Mouse (Mus musculus) ES-E14 (cell line): ENCODE measurements at regions not wholly inside any gene's neighbourhood (a gene's known extent, or its start where the extent isn't known, plus 50 kb on each side); places are given as distances from the start of the nearest gene placed in this dataset.

Experiments
- DNase-seq: peaks from one replicate; pipeline ENCODE4 v3.0.0-alpha.2; 2013; ENCODE audit warnings: low read depth, low spot score
- H3K27ac ChIP-seq: 2 replicates; pipeline ENCODE4 v1.5.1; 2012; ENCODE audit warnings: low read depth, mild to moderate bottlenecking, low read length, moderate library complexity, mixed read lengths; ENCODE audit not compliant: poor library complexity, insufficient read depth, severe bottlenecking
- H3K36me3 ChIP-seq: 2 replicates; pipeline ENCODE4 v1.6.1; 2012; ENCODE audit warnings: mild to moderate bottlenecking, low read length, moderate library complexity, mixed read lengths; ENCODE audit not compliant: control insufficient read depth, poor library complexity, insufficient read depth, severe bottlenecking
- H3K4me1 ChIP-seq, 2 experiments: fragments of 150-350 bp in 1 of 2; sonication (generic) in 1 of 2; 2 replicates each; pipeline ENCODE4 v1.6.1; 2012; ENCODE audit warnings: low read length in 2 of 2, mild to moderate bottlenecking in 1 of 2, mixed read lengths in 1 of 2; ENCODE audit not compliant: control insufficient read depth in 2 of 2, insufficient read depth in 2 of 2, poor library complexity in 1 of 2
- H3K4me3 ChIP-seq, 2 experiments: fragments of 150-350 bp in 1 of 2; sonication (generic) in 1 of 2; 2 replicates each; pipeline ENCODE4 v1.5.1; 2012; ENCODE audit warnings: low read length in 2 of 2, low read depth in 1 of 2, mild to moderate bottlenecking in 1 of 2, mixed read lengths in 1 of 2; ENCODE audit not compliant: insufficient read depth in 1 of 2, poor library complexity in 1 of 2, severe bottlenecking in 1 of 2
- H3K9ac ChIP-seq: 2 replicates; pipeline ENCODE4 v1.6.1; 2012; ENCODE audit warnings: low read depth, mild to moderate bottlenecking, low read length, mixed read lengths; ENCODE audit not compliant: poor library complexity, insufficient read depth, severe bottlenecking
- H3K9me3 ChIP-seq: fragments of 150-350 bp; sonication (generic); 2 replicates; pipeline ENCODE4 v1.6.1; 2012; ENCODE audit warnings: low read depth, mild to moderate bottlenecking, low read length; ENCODE audit not compliant: control insufficient read depth, insufficient read depth
- CHD2 ChIP-seq: IDR thresholded peaks from 2 replicates; pipeline ENCODE4 v1.6.1; 2014; ENCODE audit warnings: mild to moderate bottlenecking, low read depth, low read length, inconsistent platforms
- HCFC1 ChIP-seq: IDR thresholded peaks from 2 replicates; pipeline ENCODE4 v1.6.1; 2012; ENCODE audit warnings: low read length, inconsistent platforms, borderline replicate concordance; ENCODE audit not compliant: insufficient read depth
- MAFK ChIP-seq: IDR thresholded peaks from 2 replicates; pipeline ENCODE4 v1.6.1; 2014; ENCODE audit warnings: mild to moderate bottlenecking, low read depth, low read length, inconsistent platforms; ENCODE audit not compliant: insufficient read depth
- ZC3H11A ChIP-seq: IDR thresholded peaks from 2 replicates; pipeline ENCODE4 v1.6.1; 2012; ENCODE audit warnings: low read depth, mild to moderate bottlenecking, inconsistent platforms, low read length, borderline replicate concordance
- ZNF384 ChIP-seq: IDR thresholded peaks from 2 replicates; pipeline ENCODE4 v1.6.1; 2012; ENCODE audit warnings: low read depth, low read length, inconsistent platforms
- in situ Hi-C, 2 experiments: fragments of 600-800 bp; cut with MboI; formaldehyde crosslinking; loops; one replicate each; pipeline ENCODE4 v1.15.1; 2025; ENCODE audit warnings: low sequenced_read_pairs in 2 of 2, inconsistent platforms in 1 of 2; ENCODE audit not compliant: unreplicated experiment in 2 of 2

DNA sequence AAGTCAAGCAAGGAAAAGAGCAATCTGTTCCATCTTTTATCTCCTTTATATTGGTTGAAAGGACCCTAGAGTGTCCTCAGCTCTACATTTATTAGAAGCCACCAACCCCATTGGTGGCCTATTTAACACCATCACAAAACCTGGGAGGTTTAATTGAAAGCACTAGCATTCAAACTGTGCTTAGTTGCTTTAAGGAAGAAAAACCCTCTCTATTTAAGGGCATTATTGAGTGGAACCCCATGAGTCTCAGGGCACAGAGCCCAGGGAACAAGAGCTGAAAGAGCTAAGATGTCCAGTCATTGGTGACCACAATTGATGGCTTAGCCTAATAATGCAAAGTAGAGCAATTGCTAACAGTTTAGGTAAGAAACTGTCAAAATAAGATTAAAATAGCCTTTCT is 72.6 kb upstream of the Btbd3 start:
- TF ChIP-seq MAFK: no peak
- no peak for TF ChIP-seq HCFC1
- no peak for TF ChIP-seq CHD2
- TF ChIP-seq ZC3H11A: no peak
- TF ChIP-seq ZNF384: no peak
- in situ Hi-C loops: no loop called here

DNA sequence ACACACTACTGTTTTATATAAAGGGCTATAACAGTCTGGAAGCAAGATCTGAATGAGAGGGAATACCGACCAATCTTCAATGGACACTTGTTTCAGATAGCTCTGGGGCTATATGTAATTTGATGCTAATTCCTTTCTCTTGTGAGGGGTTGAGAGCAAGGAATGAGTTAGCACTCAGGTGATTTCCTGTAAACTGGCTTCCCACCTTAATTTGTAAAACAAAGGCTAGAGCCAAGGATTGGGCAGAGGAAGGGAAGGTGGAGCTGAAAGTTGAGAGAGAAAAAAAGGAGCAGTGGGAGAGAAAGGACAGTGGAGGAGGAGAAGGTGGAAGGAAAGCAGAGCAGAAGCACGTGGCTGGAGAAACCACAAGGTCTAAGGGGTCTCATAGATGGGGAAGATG is 71.5 kb upstream of the Btbd3 start:
- Histone ChIP-seq H3K36me3 (no peaks in the 10 kb centered on the region), H3K27ac (no peak overlapping the region), H3K4me3 (no peak overlapping the region), H3K4me1 (peaks cover 2 to 3% of the 10 kb centered on the region in 2 experiments; a peak in 1 of 4 replicates), H3K9ac (no peak overlapping the region), H3K9me3 (no peaks in the 10 kb centered on the region)
- TF ChIP-seq CHD2: no peak
- no peak for TF ChIP-seq HCFC1
- no peak for TF ChIP-seq ZC3H11A
- TF ChIP-seq ZNF384: no peak
- no peak for TF ChIP-seq MAFK
- in situ Hi-C loops: no loop called here
- peak; percentile 28 for DNase-seq

More for the DNA sequence above, 72.6 kb upstream of the Btbd3 start:
- Histone ChIP-seq H3K9ac (no peak overlapping the region), H3K4me3 (no peak overlapping the region), H3K4me1 (peaks cover 2 to 3% of the 10 kb centered on the region in 2 experiments; a peak in 1 of 4 replicates), H3K27ac (no peak overlapping the region), H3K36me3 (no peaks in the 10 kb centered on the region), H3K9me3 (no peaks in the 10 kb centered on the region)
- no peak for DNase-seq

- in situ Hi-C loops: no loop called here
- TF ChIP-seq HCFC1 (no peak), MAFK (no peak), ZC3H11A (no peak), ZNF384 (no peak), CHD2 (no peak)
- Histone ChIP-seq H3K4me3 (no peak overlapping the region), H3K36me3 (no peaks in the 10 kb centered on the region), H3K4me1 (peaks cover 2 to 3% of the 10 kb centered on the region in 2 experiments; a peak in 1 of 4 replicates), H3K27ac (no peak overlapping the region), H3K9me3 (no peaks in the 10 kb centered on the region), H3K9ac (no peak overlapping the region)
- DNase-seq: no peak
Observed at GRCm38 (mm10) chr2:138186700-138187099, 69.7 kb upstream of the Btbd3 start.

GRCm38 (mm10) chr2:138193529-138193928 is 62.8 kb upstream of the Btbd3 start:
- no peak for DNase-seq
- Histone ChIP-seq H3K27ac (no peak overlapping the region), H3K4me3 (no peak overlapping the region), H3K4me1 (no peaks in the 10 kb centered on the region), H3K9me3 (no peaks in the 10 kb centered on the region), H3K9ac (no peak overlapping the region), H3K36me3 (no peaks in the 10 kb centered on the region)
- TF ChIP-seq CHD2 (no peak), HCFC1 (no peak), MAFK (no peak), ZNF384 (no peak)
- in situ Hi-C loops: no loop called here

DNA sequence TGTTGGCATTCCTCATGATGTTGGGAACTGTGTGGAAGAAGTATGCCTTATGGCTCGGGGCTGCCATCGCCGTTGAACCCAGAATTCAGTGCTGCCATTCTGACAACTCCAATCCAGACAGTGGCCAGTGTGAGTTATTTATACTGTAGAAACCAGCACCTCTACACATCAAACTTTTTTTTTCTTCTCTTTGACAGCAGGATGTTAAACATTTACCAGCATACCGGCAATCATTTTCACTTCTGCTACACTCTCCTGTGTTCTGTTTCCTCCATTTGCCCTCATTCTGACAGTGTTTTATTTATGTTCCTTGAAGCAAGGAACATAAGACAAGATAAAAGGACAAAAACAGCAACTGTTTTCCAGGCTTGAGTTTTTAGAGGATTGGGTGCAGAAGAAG is 57.3 kb upstream of the Btbd3 start:
- H3K4me1 ChIP-seq: no peaks in the 10 kb centered on the region
- DNase-seq: no peak
- no peak overlapping the region for H3K27ac ChIP-seq
- in situ Hi-C loops: no loop called here
- TF ChIP-seq ZC3H11A (no peak), HCFC1 (no peak), CHD2 (no peak), ZNF384 (no peak), MAFK (no peak)
- H3K36me3 ChIP-seq: no peaks in the 10 kb centered on the region
- no peak overlapping the region for H3K4me3 ChIP-seq
- H3K9ac ChIP-seq: no peak overlapping the region
- no peaks in the 10 kb centered on the region for H3K9me3 ChIP-seq
